Mouse (Mus musculus) ovary, adult 18-20 months (tissue): Measurements from ENCODE around the gene Zswim4.

Experiments used
- DNase-seq: peaks from one replicate; pipeline ENCODE4 v3.0.0; 2022; ENCODE audit warnings: low spot score, mixed read lengths

Gene Zswim4

GRCm38 (mm10) chr8:84223322-84224029 is 13.4 kb downstream of the Zswim4 start:
- no peak for DNase-seq

GRCm38 (mm10) chr8:84222566-84223165 is 14.2 kb downstream of the Zswim4 start:
- DNase-seq, result no peak

- no peak for DNase-seq
Observed at GRCm38 (mm10) chr8:84220105-84220504, 16.8 kb downstream of the Zswim4 start.

GRCm38 (mm10) chr8:84218143-84218542 is 18.7 kb downstream of the Zswim4 start:
- DNase-seq, result no peak

- no peak for DNase-seq
Observed at GRCm38 (mm10) chr8:84217206-84217605, 19.6 kb downstream of the Zswim4 start.

- DNase-seq, result no peak
Observed at GRCm38 (mm10) chr8:84213277-84213676, 23.6 kb downstream of the Zswim4 start.

- no peak for DNase-seq
Observed at GRCm38 (mm10) chr8:84211881-84212563, 24.8 kb downstream of the Zswim4 start.

- DNase-seq, result no peak
Observed at GRCm38 (mm10) chr8:84211202-84211601, 25.7 kb downstream of the Zswim4 start.

GRCm38 (mm10) chr8:84210167-84210791 is 26.6 kb downstream of the Zswim4 start:
- no peak for DNase-seq

GRCm38 (mm10) chr8:84208381-84209380 is 28.2 kb downstream of the Zswim4 start:
- DNase-seq, result no peak

GRCm38 (mm10) chr8:84207811-84208210 is 29.0 kb downstream of the Zswim4 start:
- DNase-seq, result no peak

- no peak for DNase-seq
Observed at GRCm38 (mm10) chr8:84206666-84207065, 30.2 kb downstream of the Zswim4 start.

GRCm38 (mm10) chr8:84205073-84205472 is 31.8 kb downstream of the Zswim4 start:
- no peak for DNase-seq

- DNase-seq, result peak; percentile 60
Observed at GRCm38 (mm10) chr8:84203975-84204772, 32.7 kb downstream of the Zswim4 start.

- DNase-seq, result peak; percentile 76
Observed at GRCm38 (mm10) chr8:84202938-84203917, 33.6 kb downstream of the Zswim4 start.

- peak; percentile 49 for DNase-seq
Observed at GRCm38 (mm10) chr8:84202466-84202865, 34.4 kb downstream of the Zswim4 start.

- DNase-seq, result peak; percentile 67
Observed at GRCm38 (mm10) chr8:84201545-84202245, 35.2 kb downstream of the Zswim4 start.

GRCm38 (mm10) chr8:84200652-84201544 is 36.0 kb downstream of the Zswim4 start:
- peak; percentile 73 for DNase-seq
